Mouse (Mus musculus) heart, embryonic 11.5 days (tissue): ENCODE results near the gene Rmnd5a. TPM values are rescaled to one million over a fixed set of nuclear protein-coding genes. Genes with fewer than 3 reads are reported as not detected.

Experiments
- ATAC-seq: fragments of 200-750 bp; cut with Nextera tagmentation; replicated peaks from 2 replicates; pipeline ENCODE4 v1.8.0; 2017; ENCODE audit warnings: moderate library complexity; ENCODE audit not compliant: insufficient number of reproducible peaks, low FRiP score, low TSS enrichment
- H3K27ac ChIP-seq: fragments of 300-500 bp; sonication (generic); 2 replicates; pipeline ENCODE4 v1.5.1; 2014; ENCODE audit warnings: mild to moderate bottlenecking, low read depth, low read length
- H3K27me3 ChIP-seq: fragments of 300-500 bp; sonication (generic); 2 replicates; pipeline ENCODE4 v1.6.1; 2014; ENCODE audit warnings: mild to moderate bottlenecking, low read length, mixed read lengths; ENCODE audit not compliant: control insufficient read depth, insufficient read depth
- H3K36me3 ChIP-seq: fragments of 300-500 bp; sonication (generic); 2 replicates; pipeline ENCODE4 v1.6.1; 2014; ENCODE audit warnings: mild to moderate bottlenecking, low read length, moderate library complexity, mixed read lengths; ENCODE audit not compliant: control insufficient read depth, insufficient read depth
- H3K4me1 ChIP-seq: fragments of 300-500 bp; sonication (generic); 2 replicates; pipeline ENCODE4 v1.6.1; 2014; ENCODE audit warnings: low read length; ENCODE audit not compliant: control insufficient read depth, insufficient read depth
- H3K4me2 ChIP-seq: fragments of 300-500 bp; sonication (generic); 2 replicates; pipeline ENCODE4 v1.6.1; 2014; ENCODE audit warnings: mild to moderate bottlenecking, moderate library complexity
- H3K4me3 ChIP-seq: fragments of 300-500 bp; sonication (generic); 2 replicates; pipeline ENCODE4 v1.5.1; 2014; ENCODE audit warnings: low read depth, low read length
- H3K9ac ChIP-seq: fragments of 300-500 bp; sonication (generic); 2 replicates; pipeline ENCODE4 v1.6.1; 2014; ENCODE audit warnings: mild to moderate bottlenecking, low read depth, low read length, moderate library complexity
- H3K9me3 ChIP-seq: fragments of 300-500 bp; sonication (generic); replicated peaks from 2 replicates; pipeline ENCODE4 v1.6.1; 2016; ENCODE audit warnings: low read length; ENCODE audit not compliant: control insufficient read depth
- WGBS: fragments of 180-500 bp; shearing (Covaris S2); extraction: QIAGEN DNeasy Blood & Tissue Kit; methylation state at CpG from one replicate; pipeline ENCODE4 v1.1.7; 2014; ENCODE audit not compliant: insufficient replicate concordance; 5-methylcytosine and 5-hydroxymethylcytosine counted together
- polyA plus RNA-seq: library from polyadenylated mRNA; unstranded; fragments of >200 nt; fragmentation: Nextera tagmentation; extraction: Ambion mirVana; gene quantifications from 2 replicates; pipeline ENCODE4 v1.2.1, GENCODE M21; 2014

Rmnd5a gene
- polyA plus RNA-seq, 1 experiment from 2014 or later = 6.2 TPM

DNA sequence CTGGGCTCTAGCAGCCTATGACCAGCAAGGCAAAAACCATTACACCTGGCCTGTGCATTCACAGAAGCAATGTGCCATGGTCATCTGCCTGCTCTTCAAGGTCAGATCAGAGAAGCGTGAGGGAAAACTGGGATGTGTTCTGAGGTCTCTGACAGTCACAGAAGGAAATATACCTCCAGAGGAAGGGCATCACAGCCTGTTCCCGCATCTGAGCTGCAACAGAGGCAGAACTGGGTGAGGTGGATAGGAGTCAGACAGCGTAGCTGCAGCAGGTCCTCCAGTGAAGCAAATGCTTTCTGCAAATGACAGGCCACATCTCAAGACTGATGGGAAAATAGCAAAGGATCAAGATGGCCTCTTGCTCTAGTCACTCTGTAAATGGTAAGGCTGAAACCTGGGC is 101.5 kb downstream of the Rmnd5a start:
- Histone ChIP-seq H3K4me1 (no peaks in the 10 kb centered on the region), H3K4me3 (no peak overlapping the region), H3K9ac (no peak overlapping the region), H3K4me2 (no peak overlapping the region), H3K36me3 (no peaks in the 10 kb centered on the region), H3K27ac (no peak overlapping the region), H3K9me3 (no peaks in the 10 kb centered on the region), H3K27me3 (no peaks in the 10 kb centered on the region)
- no peak for ATAC-seq
- WGBS = 65% methylated on average over 3 of the region's 3 CpGs

Other genes starting within 250 kb of the Rmnd5a start
- 1.4 TPM in 1 of 2 replicates, not detected in the other for gene Fabp1, start 240.8 kb downstream of the Rmnd5a start, polyA plus RNA-seq
- gene Krcc1, start 169.0 kb downstream of the Rmnd5a start, polyA plus RNA-seq = 60.2 and 65.1 TPM in 2 replicates
- 136 and 164 TPM in 2 replicates for gene Smyd1, start 118.4 kb downstream of the Rmnd5a start, polyA plus RNA-seq
- not detected in 2 replicates for gene Cd8b1, start 117.8 kb downstream of the Rmnd5a start, polyA plus RNA-seq
- 0.04 TPM in 1 of 2 replicates, not detected in the other for gene Cd8a, start 67.2 kb downstream of the Rmnd5a start, polyA plus RNA-seq
- gene Rnf103, start 53.3 kb upstream of the Rmnd5a start, polyA plus RNA-seq = 13.5 and 14.3 TPM in 2 replicates
- 62.2 and 71.6 TPM in 2 replicates for gene Chmp3, start 103.2 kb upstream of the Rmnd5a start, polyA plus RNA-seq
- 32.4 and 35.1 TPM in 2 replicates for gene Kdm3a, start 192.4 kb upstream of the Rmnd5a start, polyA plus RNA-seq